Mouse (Mus musculus) NIH3T3 (cell line): ENCODE data around the gene Zfp644.

ENCODE experiments used
- DNase-seq: peaks from one replicate; pipeline ENCODE4 v3.0.0-alpha.2; 2012; ENCODE audit warnings: low read depth

The Zfp644 gene

GRCm38 (mm10) chr5:106660867-106661266, 36.2 kb downstream of the Zfp644 start:
- DNase-seq, result no peak

GRCm38 (mm10) chr5:106652790-106653328, 44.2 kb downstream of the Zfp644 start:
- no peak for DNase-seq

- DNase-seq, result no peak
These were observed 44.8 kb downstream of the Zfp644 start for GRCm38 (mm10) chr5:106652220-106652753.

GRCm38 (mm10) chr5:106649995-106650394, 47.1 kb downstream of the Zfp644 start:
- DNase-seq, result no peak

- DNase-seq, result peak; percentile 42
These were observed 47.6 kb downstream of the Zfp644 start for GRCm38 (mm10) chr5:106649441-106649840.

- DNase-seq, result no peak
These were observed 53.7 kb downstream of the Zfp644 start for GRCm38 (mm10) chr5:106643434-106643833.

- no peak for DNase-seq
These were observed 55.2 kb downstream of the Zfp644 start for GRCm38 (mm10) chr5:106641876-106642275.

- DNase-seq, result no peak
These were observed 56.8 kb downstream of the Zfp644 start for GRCm38 (mm10) chr5:106640235-106640809.

- DNase-seq, result no peak
These were observed 57.5 kb downstream of the Zfp644 start for GRCm38 (mm10) chr5:106639627-106640026.

GRCm38 (mm10) chr5:106636423-106636946, 60.6 kb downstream of the Zfp644 start:
- no peak for DNase-seq

- DNase-seq, result peak; percentile 57
These were observed 68.5 kb downstream of the Zfp644 start for GRCm38 (mm10) chr5:106628369-106629149.

- DNase-seq, result no peak
These were observed 73.8 kb downstream of the Zfp644 start for GRCm38 (mm10) chr5:106623337-106623736.

- no peak for DNase-seq
These were observed 74.9 kb downstream of the Zfp644 start for GRCm38 (mm10) chr5:106622193-106622592.

GRCm38 (mm10) chr5:106620446-106620845, 76.6 kb downstream of the Zfp644 start:
- DNase-seq, result no peak

GRCm38 (mm10) chr5:106615006-106615405, 82.1 kb downstream of the Zfp644 start:
- no peak for DNase-seq

- no peak for DNase-seq
These were observed 82.5 kb downstream of the Zfp644 start for GRCm38 (mm10) chr5:106614570-106614969.

- no peak for DNase-seq
These were observed 84.9 kb downstream of the Zfp644 start for GRCm38 (mm10) chr5:106612151-106612550.

GRCm38 (mm10) chr5:106608798-106609197, 88.3 kb downstream of the Zfp644 start, which contains the start of gene Gm17304:
TSS of gene Gm17304 (plus strand) at chr5:106609098.
- DNase-seq, result no peak

- no peak for DNase-seq
These were observed 90.0 kb downstream of the Zfp644 start for GRCm38 (mm10) chr5:106607081-106607480.

GRCm38 (mm10) chr5:106605096-106605495, 92.0 kb downstream of the Zfp644 start:
- DNase-seq, result no peak

- DNase-seq, result no peak
These were observed 92.7 kb downstream of the Zfp644 start for GRCm38 (mm10) chr5:106604381-106604780.

- no peak for DNase-seq
These were observed 97.6 kb downstream of the Zfp644 start for GRCm38 (mm10) chr5:106599482-106599881.

GRCm38 (mm10) chr5:106597472-106597871, 99.6 kb downstream of the Zfp644 start:
- no peak for DNase-seq
